Mouse (Mus musculus) layer of hippocampus, adult 8-10 months (tissue): ENCODE data around the gene Cacna2d3. TPM values are rescaled to one million over a fixed set of nuclear protein-coding genes. Genes with fewer than 3 reads are reported as not detected.
A peak's percentile ranks its signal among the peaks of the same experiment; 100 is the strongest.

Experiments
- DNase-seq, 2 experiments: peaks; one replicate each; pipeline ENCODE4 v3.0.0; 2022; ENCODE audit warnings: low spot score in 2 of 2
- total RNA-seq, 4 experiments: library from RNA; stranded (reverse); gene quantifications; 2 replicates each; pipeline ENCODE4 v1.2.4; 2022

The Cacna2d3 gene
- total RNA-seq, 4 experiments from 2014 or later, result 95.3 to 105 (median 102) TPM

DNA sequence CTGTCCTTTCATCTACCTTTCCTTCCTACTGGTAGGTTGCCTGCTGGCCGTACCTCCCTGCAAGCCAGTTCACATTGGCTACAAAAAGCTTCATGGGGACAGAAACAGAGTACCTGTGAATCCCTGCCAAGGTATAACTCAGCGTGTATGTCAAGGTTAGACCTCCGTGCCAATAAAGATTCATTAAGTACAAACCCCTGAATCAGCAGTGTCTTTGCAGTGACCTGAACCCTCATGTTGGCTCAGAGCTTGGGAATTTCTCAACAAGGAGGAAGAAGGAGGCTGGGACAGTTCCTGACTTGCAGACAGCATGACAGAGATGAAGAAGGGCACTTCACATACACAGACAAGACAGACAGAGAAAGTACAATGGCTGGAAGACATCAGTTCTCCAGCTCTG is 225.1 kb downstream of the Cacna2d3 start:
- no peak for DNase-seq

DNA sequence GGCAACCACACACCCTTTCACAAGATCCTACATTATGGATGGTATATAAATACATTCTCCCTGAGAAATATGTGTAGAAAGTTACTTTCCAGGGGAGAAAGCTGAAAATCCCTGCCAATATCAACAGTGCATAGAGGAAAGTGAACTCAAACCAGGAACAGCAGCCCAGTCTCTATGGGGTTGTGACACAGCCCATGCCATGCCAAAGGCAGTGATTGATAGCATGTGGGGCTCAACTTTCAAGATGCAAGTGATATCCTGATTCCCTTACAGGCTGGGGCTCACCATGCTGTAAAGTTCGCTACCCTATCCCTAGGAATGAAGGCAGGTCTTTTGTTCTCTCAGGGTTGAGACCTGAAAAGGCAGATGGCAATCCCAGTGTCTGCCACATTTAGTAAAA is 229.9 kb downstream of the Cacna2d3 start:
- no peak for DNase-seq

DNA sequence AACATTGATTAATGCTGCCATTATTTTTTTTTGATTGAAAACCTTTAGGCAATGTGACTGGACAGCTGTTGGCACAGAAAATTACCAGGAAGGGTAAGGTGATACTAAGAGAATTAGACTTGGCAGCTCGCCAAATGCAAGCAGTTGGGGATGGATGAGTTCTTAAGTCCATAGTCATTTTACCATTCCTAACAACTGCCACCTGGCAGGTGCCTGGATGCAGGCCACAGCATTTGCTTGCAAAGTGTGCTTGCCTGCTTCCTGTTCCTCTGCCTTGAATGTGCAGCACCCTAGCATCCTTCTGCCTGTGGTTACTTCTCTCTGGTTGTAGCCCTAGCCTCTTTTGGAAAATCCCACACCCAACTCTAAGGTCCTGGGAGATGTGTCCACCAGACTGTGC is 236.2 kb downstream of the Cacna2d3 start:
- no peak for DNase-seq

DNA sequence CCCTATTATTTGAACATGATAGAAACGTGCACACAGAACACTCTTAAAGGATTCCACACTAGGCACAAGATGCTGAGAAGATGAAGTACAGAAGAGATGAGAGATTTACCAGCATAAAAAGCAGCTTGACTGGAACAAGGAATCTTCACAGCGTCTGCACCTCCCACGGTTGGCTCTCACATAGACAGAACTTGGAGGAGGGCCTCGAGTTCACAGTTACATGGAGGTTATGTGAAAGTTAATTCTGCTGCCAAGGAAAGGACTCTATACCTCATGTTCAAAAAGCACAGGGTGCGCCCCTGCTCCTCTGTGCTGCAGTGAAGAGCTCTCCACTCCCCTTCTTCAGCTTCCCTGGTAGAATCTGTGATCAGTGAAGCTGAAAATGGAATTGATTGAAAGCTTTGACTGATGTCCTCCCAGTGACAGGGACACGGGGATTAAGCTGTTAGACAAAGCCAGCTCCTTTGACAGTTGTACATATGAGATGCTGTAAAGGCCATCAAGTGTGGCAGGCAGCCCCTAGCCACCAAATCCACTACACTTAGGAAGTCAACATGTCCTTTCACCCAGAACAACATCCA is 243.2 kb downstream of the Cacna2d3 start:
- DNase-seq, result peak; percentile 34 to 42

DNA sequence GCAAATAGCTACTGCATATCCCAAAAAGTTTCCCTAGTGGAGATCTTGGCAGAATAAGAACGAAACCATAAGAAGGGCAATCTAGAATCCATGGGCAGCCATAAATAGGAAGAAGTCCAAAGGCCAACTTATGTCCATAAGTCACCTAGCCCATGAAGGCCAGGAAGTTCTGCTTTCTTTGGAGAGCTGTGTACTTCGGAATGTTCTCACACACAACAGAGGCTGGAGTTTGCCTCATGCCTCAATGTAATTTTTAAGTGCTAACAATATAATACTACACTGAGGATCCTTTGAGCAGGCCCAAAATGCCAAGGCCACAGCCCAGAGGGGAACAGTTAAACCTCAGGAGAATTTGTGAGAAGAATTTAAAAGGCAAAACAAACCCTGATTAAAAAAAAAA is 257.4 kb downstream of the Cacna2d3 start:
- DNase-seq, result no peak

DNA sequence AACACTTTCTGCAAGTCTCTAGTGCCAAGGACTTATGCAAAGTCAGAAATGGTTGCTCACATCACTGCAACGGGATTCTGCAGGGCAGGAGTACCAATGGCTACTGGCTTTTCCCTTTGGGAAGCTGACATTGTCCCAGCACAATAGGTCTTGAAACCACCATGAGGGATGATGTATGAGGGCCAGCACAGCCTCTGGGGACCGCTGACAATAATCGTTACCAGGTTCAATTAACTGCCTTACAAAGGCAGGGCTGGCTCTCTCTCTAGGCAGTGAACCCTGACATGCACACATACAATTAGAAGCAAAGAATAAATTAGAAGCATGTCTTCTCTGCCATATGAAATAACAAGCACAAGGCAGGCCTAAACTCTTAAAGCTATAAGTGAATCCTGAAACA is 272.5 kb downstream of the Cacna2d3 start:
- no peak for DNase-seq

DNA sequence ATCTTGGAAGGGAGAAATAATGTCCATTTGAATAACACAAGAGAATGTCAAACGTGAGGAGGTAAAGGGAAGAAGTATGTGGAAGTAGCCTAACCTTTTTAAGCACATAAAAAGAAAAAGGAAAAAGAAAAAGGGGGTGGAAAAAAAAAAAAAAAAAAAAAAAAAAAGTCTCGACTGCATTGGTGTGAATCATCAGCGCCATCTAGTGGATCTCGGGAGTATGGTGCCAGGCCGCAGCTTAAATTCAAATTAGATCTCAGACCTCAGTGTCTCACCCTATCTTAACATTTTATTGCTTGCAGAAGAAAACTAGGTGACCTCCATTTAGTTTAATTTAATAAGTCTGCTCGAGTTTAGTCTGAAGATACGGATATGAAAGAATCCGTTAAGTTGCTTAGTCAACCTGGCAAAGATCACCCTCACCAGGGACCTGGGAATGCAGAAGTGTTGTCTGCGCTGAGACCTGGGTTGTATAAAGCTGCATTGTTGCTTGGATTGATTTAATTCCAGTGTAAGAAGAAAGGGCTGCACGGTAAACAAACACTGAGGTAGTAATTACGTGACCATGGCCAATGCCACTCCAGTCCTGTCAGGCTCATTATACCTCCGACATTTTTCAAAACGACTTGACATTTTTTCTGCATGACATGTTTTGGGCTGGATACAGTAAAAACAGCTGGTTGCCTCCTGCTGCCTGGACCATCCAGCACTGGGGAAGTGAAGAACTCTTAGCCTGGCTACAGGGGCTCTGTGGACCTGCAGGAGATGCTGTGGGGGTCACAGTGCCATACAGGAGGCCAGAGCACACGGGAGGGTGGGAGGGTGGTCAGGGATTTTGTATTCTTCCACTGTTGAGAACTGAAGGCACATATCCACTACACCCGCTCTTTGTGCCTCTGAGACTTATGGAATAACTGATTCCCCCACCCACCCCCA is 278.3 kb downstream of the Cacna2d3 start:
- DNase-seq, result peak in 1 of 2 experiments; percentile 80

DNA sequence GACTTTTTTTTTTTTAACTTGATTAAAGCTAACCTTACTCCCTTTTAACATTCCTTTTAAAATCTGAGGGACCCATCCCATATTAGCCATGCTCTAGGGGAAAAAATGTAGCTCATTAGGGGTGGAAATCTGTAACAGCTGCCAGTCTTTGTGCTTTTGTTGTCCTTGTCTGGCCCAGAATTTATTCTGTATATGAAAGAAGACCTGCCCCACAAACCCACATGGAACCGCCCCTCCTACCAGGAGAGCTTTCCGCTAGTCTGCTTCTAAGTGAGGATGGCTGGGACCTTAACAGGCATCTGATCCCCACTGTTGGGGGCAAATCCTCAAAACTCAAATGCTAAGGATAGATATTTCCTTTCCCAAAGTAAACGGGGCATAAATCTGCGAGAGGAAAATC is 279.2 kb downstream of the Cacna2d3 start:
- no peak for DNase-seq

DNA sequence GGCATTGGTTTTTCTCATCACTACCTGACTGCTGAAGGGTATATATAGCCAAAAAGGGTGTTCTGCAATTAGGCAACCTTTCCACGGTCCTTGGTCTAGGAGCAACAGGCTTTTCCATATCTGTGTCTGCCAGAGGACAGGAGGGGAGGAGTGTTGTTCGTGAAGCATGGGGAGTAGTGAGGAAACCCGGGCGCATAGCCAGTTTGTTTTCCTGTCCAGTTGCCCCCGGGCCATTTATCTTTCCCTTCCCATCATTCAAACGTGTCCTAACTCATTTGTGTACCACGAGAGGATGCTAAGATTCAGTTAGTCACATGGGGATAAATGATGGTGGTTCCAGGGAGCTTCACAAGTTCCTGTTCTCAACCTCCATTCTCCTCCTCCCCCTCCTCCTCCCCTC is 283.0 kb downstream of the Cacna2d3 start:
- DNase-seq, result no peak

DNA sequence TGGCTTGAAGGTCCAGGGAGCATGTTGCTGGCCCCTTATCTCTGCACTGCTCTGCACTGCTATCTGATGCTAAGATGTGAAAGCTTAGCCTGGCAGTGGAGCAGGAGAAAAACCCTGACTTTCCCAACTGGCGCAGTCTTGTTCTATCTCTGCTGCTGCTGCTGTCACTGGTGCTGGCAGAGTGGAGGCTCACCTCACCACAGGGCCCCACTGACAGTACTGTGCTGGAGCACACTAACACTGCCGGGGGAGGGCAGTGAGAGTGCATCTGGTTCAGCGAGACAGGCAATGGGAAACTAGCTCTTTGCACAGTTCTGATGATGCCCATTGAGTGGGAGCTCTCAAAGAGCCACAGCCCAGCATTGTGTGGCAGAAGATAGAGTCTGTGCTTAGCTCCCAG is 283.4 kb downstream of the Cacna2d3 start:
- DNase-seq, result no peak

DNA sequence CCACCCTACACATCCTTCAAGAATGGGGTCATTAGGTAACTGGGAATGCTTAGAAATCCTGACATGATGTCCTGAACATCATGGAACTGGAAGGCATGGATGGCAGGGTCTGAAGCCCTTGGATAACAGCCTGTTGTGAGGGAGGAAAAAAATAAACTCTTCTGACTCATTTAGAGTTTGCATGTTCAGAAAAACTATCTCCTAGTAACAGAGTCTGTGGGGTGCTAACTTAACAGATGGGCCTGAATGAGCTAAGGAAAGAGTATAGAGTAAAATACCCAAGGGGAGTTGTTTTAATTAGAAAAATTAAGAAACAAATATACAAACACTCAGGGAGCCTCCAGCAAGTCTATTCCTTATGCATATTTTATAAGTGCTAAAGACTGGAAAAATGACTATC is 286.5 kb downstream of the Cacna2d3 start:
- no peak for DNase-seq

DNA sequence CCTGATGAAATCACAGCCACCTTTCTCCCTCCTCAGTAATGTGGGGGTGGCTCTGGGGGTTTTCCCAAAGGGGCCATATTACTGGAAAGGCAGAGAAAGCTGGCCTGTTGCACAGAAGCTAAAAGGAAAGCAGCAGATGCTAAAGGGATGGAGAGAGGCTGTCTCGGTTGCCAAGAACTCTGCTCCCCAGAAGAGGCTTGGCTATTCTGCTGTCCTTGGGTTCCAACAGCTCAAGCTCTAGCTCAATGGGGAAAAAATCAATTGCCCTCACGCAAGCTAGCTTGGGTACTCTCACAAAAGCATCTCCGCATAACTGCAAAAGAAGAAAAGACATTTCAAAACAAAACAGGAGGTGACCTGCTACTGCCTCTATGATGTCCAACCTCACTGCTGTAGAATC is 287.9 kb downstream of the Cacna2d3 start:
- DNase-seq, result no peak

DNA sequence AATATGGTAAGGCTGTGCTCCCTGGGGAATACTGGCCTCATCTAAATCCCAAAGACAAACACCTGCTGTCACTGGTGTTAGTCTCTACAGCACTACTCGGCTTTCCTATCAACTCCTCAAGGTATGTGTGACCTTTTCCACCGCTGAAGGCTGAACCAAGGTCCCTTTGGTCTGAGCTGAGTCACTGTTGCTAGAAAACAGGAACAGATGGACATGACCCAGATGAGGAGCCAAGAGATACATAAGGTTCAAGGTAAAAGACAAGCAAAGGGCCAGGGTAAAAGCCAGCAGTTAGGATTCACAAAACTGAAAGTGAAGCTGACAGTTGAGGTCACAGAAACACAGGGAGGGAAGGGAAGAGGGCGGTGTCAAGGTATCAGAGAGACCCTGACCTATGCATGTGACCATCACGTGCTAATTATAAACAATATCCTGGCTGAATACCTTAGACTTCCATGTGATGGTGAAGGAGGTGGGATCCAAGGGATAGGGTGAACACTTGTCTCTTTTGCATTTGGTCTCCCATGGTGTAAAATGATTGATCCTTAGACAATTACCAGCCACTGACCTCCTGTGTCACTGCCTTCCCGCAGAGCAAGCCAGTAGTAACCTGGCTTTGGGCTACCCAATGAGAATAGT is 288.5 kb downstream of the Cacna2d3 start:
- no peak for DNase-seq

DNA sequence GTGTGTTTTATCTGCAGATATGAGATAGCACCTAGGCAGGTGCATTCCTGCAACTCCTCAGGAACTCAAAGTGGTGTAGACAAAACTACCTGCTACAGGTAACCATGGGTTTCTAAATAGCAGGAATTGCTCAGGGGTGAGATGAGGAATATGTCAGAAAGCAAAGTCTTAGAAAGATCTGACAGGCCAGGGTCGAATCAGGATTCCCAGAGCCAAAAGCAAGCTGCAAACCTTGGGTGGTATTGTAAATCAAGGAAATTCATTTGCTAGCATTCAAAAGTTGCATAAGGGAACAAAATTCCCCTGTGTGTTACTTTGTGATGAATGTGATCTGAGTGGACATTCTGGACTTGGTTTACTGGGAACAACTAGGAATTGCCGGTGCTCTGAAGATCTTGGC is 291.9 kb downstream of the Cacna2d3 start:
- DNase-seq, result no peak

DNA sequence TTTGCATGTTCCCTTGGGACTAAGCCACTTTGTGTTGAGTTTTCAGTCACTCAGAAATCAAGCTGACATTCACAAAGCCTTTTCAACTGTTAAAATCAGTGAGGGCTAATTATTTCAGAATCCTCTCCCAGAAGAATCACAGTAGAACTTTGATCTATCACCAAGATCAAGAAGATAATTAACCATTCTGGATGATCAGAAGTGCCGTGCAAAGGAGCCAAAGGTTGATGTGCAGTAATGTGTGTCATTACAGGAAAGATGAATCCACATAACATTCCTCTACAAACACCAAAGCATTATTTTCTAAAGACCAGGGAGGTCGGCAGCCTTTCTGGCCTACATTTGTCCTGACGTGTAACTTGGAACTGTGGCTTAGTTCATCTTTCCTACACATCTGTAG is 296.0 kb downstream of the Cacna2d3 start:
- DNase-seq, result no peak

DNA sequence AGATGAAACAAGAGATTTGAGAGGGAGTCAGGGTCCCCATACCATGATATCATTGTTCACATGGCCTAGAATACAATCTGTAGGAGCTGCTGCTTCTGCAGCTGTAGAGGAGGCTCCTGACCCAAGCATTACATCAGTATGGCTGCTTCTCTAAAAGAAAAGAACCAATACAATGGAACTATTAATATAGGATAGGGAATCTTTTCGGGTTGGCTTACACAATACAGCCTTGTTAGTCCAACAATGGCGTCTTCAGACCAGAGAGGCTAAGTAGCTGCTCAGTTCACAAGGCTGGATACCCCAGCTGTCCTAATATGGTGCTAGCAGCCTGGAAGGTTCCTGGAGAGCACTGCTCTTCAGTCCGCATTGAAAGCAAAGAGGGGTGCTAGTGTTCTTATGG is 296.5 kb downstream of the Cacna2d3 start:
- DNase-seq, result no peak

DNA sequence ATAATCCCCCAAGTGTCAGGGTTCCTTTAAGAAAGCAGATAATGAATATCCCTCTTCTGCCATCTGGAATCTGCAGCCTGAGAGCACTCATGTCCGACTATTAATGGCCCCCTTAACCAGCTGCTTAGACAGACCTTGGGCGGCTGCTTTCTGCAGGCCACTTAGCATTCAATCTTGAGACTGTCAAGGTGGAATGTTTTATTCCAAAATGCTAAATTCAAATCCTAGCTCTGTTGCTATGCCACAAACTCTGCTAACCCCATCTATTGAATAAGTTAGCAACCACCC is 315.8 kb downstream of the Cacna2d3 start:
- DNase-seq, result no peak

DNA sequence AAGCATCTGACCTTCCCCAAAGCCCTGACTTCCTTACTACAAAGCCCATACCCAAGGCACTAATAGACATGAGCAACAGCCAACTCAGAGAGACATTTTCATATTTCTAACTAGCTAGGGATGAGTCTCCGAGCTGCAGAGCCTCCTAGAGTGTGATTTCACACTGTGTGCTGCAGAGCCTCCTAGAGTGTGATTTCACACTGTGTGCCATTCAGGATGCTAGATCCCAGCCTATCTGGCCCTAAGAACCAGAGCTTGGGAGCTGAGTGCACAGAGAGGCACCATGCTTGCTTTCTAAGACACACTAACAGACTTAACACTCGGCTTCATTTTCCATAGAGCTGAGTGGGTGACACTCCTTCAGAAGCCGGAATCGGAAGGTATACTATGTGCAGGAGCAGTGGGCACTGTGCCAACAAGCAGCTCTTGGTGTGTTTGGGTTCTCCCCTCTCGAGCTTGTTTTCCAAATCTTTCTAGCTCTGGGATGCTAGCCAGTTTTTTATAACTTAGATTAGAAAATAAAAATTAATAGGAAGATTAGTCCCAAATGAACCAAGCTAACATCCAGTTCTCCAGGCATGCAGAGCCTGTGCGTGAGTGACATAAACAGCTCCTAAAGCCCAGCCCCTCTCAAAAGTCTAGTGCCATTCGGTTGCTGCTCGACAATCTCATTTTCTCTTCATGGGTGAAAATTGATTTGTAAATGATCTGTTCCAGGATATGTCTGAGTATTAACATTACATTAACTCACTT is 316.4 kb downstream of the Cacna2d3 start:
- DNase-seq, result no peak

DNA sequence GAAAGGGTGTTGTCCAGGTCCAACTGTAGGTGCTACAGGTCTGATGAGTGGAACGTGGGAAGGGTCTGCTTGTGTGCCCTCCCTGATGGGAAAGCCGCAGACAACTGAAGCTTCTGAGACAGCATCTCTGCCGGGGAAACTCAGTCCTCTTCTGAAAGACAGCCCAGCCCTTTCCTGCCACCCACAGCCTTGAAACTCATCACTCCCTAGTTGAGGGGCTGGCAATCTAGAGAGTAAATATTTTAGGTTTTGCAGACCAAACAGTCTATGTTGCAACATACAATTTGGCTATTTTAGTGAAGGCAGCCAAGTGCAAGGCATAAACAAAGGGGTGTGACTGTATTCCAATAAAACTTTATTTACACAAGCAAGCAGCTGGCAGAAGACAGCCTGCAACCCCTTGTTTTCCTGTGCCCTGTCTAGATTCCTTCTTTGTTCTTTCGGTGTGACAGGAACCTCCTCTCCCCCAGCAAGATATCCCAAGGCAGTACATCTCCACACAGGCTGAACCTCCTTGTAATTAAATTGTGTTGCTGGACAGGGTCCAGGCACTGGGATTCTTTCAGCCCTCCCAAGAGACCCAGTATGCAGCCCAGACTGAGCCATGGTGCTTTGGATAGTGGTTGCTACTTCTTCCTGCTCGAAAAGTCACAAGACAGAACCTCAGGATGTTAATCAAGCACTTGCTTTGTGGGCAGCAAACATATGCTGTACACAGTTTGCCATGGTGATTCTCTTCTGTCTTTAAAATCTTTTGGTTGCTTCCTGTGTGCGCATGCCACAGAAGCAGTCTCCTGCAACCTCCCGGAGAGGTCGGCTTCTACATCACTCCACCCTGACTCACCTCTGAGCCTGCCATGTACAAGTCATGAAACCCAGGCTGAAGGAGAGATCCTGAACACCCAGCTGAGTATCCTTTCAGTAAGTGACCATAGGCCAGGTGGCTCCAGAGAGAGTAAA is 317.5 kb downstream of the Cacna2d3 start:
- DNase-seq, result no peak

DNA sequence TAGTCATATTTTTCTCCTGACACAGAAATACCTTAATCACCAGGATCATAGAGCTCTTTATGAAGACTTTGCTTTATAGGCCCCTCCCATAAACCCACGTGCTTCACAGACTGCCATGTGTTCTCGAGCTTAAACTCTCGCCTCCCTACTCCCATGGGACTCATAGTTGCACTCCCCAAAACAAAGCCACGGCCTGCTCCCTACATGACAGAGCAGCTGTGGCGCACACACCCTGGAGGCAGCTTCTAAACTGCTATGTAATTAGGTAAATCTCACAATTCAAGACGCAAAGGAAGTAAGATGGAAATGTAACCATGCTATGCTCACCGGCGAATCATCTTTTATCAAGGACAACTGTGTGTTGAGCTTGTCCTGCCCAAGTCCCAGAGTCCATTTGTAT is 319.2 kb downstream of the Cacna2d3 start:
- DNase-seq, result no peak

DNA sequence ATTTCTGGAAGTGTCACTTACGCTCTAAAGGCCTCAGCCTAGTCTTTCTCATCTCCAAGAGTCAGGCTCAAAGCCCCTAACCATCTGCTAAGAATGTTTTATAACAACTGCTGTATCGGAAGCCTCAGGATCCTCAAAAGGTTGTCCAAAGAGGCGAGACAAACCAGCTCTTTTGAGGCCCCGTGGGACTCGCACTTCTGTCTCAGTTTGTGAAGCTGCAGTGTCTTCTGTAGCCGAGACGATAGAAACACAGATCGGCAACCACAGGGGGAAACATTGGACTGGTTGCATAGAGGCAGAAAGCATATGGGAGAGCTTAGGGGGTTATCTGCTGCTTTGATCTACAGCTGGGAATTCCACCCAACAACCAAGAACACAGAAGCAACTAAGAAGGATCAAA is 327.9 kb downstream of the Cacna2d3 start:
- DNase-seq, result no peak
